Comparison of ENCODE assay signal across 28 mouse cellular contexts in genomic region chr15:101167553-101167952, GRCm38 (mm10). TPM values are rescaled to one million over a fixed set of nuclear protein-coding genes. Genes with fewer than 3 reads are reported as not detected.
A peak's percentile ranks its signal among the peaks of the same experiment; 100 is the strongest.
DNase-seq lines count a peak whose midpoint lies in the region; ATAC-seq and TF ChIP-seq lines count a peak whose summit lies in the region.
"Had no signal": no experiment of that assay in that cellular context is flagged by ENCODE, and none has a peak within 500 bp of the region (broad histone marks: within the 10 kb centered on the region; RNA-seq: fewer than 3 reads in every experiment).

No protein-coding gene starts in this region.

- H3K27me3 ChIP-seq in kidney, embryonic 16.5 days (ENCODE audit: insufficient read depth, low read length), result no peaks in the 10 kb centered on the region
- H3K27me3 ChIP-seq in small intestine, adult 2 months (ENCODE audit: control insufficient read depth, insufficient read depth, low read length), result no peaks in the 10 kb centered on the region
- H3K27me3 ChIP-seq: hindbrain, embryonic 15.5 days had no signal

- no peak for ATAC-seq in kidney, embryonic 16.5 days (ENCODE audit: low FRiP score, low TSS enrichment)
- ATAC-seq: activated CD4-positive, CD25-positive, alpha-beta regulatory T cell, adult 4 months; forebrain, embryonic 14.5 days; forebrain, postnatal 0 days had no signal

- DNase-seq in cerebellum, adult 8-10 months, result peak; percentile 1
- no peak for DNase-seq in cerebellum, postnatal 10 days
- DNase-seq in kidney, adult 18-20 months, result peak; percentile 31
- DNase-seq in kidney, postnatal 4 days, result no peak
- peak; percentile 45 for DNase-seq in kidney, postnatal 14 days
- DNase-seq in lung, adult 18-20 months, result no peak
- DNase-seq: adrenal gland, adult 8-10 months; adrenal gland, postnatal 25 days; cerebellum, adult 18-20 months; cerebellum, postnatal 14 days; forebrain, postnatal 0 days; gastrocnemius, adult 2 months; gastrocnemius, postnatal 14 days; heart, adult 11 months had no signal

- no peak for TF ChIP-seq POLR2A in small intestine, adult 2 months (IDR thresholded peaks at IDR 0.05; ENCODE audit: low read depth, low read length)

- no peaks in the 10 kb centered on the region for H3K9me3 ChIP-seq in kidney, embryonic 16.5 days (ENCODE audit: low read length)
- H3K9me3 ChIP-seq: hindbrain, embryonic 12.5 days; hindbrain, embryonic 15.5 days had no signal

- no peak overlapping the region for H3K4me2 ChIP-seq in kidney, embryonic 16.5 days (replicated peaks; ENCODE audit: low read depth, low read length)
- H3K4me2 ChIP-seq: heart, embryonic 11.5 days; hindbrain, embryonic 12.5 days; hindbrain, embryonic 15.5 days had no signal

- H3K4me1 ChIP-seq in kidney, embryonic 16.5 days (ENCODE audit: insufficient read depth, low read length), result peaks cover 27% of the 10 kb centered on the region
- H3K4me1 ChIP-seq in small intestine, adult 2 months (ENCODE audit: control insufficient read depth, insufficient read depth, insufficient read length, low read length), result peaks cover 21% of the 10 kb centered on the region; the same call in 1 of the 2 replicates

- no peak overlapping the region for H3K27ac ChIP-seq in kidney, embryonic 16.5 days (ENCODE audit: low read length)
- H3K27ac ChIP-seq in small intestine, adult 2 months (ENCODE audit: insufficient read depth, low read depth, low read length), result peak overlapping the region; percentile 60
- H3K27ac ChIP-seq: gastrocnemius, adult 2 months; hindbrain, embryonic 12.5 days; hindbrain, embryonic 15.5 days had no signal

- WGBS in kidney, embryonic 16.5 days, result 60% methylated on average over 11 of the region's 11 CpGs
- WGBS in small intestine, adult 2 months, result 30% methylated on average over 11 of the region's 11 CpGs

- H3K9ac ChIP-seq in kidney, embryonic 16.5 days (replicated peaks; ENCODE audit: low read length), result no peak overlapping the region
- H3K9ac ChIP-seq: forebrain, postnatal 0 days; hindbrain, embryonic 12.5 days; hindbrain, embryonic 15.5 days had no signal

- no peak overlapping the region for H3K4me3 ChIP-seq in kidney, embryonic 16.5 days (ENCODE audit: low read length)
- H3K4me3 ChIP-seq in small intestine, adult 2 months (ENCODE audit: low read depth, low read length), result peak overlapping the region; percentile 23; the same call in 1 of the 2 replicates
- H3K4me3 ChIP-seq: gastrocnemius, adult 2 months; hindbrain, embryonic 12.5 days; hindbrain, embryonic 15.5 days had no signal

- H3K36me3 ChIP-seq in kidney, embryonic 16.5 days (ENCODE audit: insufficient read depth, low read length), result no peaks in the 10 kb centered on the region
- H3K36me3 ChIP-seq in small intestine, adult 2 months (ENCODE audit: control insufficient read depth, insufficient read depth, low read length), result no peaks in the 10 kb centered on the region
- H3K36me3 ChIP-seq: hindbrain, embryonic 12.5 days; hindbrain, embryonic 15.5 days had no signal

- no peak for TF ChIP-seq CTCF in small intestine, adult 2 months (IDR thresholded peaks at IDR 0.05; ENCODE audit: extremely low read depth, insufficient read length, insufficient replicate concordance, low read depth, low read length)

RNA-seq across cellular contexts. Expression of gene Acvr1b, which starts 6.3 kb away (rescaled TPM):
- polyA plus RNA-seq in kidney, embryonic 16.5 days (2015; fragmentation: Nextera tagmentation; extraction: Ambion mirVana), result 7.4 and 8.8 TPM in 2 replicates
- polyA plus RNA-seq in small intestine, adult 2 months (2012; rRNA removed), result 21.5 and 46.0 TPM in 2 replicates

RNA-seq across cellular contexts. Expression of gene Acvrl1, which starts 39.2 kb away (rescaled TPM):
- 20.6 and 24.4 TPM in 2 replicates for polyA plus RNA-seq in kidney, embryonic 16.5 days (2015; fragmentation: Nextera tagmentation; extraction: Ambion mirVana)
- 19.6 and 35.5 TPM in 2 replicates for polyA plus RNA-seq in small intestine, adult 2 months (2012; rRNA removed)

RNA-seq across cellular contexts. Expression of gene Ankrd33, which starts 52.0 kb away (rescaled TPM):
- not detected in 2 replicates for polyA plus RNA-seq in kidney, embryonic 16.5 days (2015; fragmentation: Nextera tagmentation; extraction: Ambion mirVana)
- polyA plus RNA-seq in small intestine, adult 2 months (2012; rRNA removed), result not detected in 2 replicates
- polyA plus RNA-seq: activated CD4-positive, CD25-positive, alpha-beta regulatory T cell, adult 4 months; brain, embryonic 14.5 days; embryonic facial prominence, embryonic 11.5 days; embryonic facial prominence, embryonic 14.5 days; forebrain, embryonic 11.5 days; forebrain, embryonic 14.5 days; forebrain, postnatal 0 days; frontal cortex, adult 2 months; heart, embryonic 11.5 days; heart, embryonic 14.5 days; heart, postnatal 0 days; hindbrain, embryonic 12.5 days; hindbrain, embryonic 15.5 days had no signal

RNA-seq across cellular contexts. Expression of gene Grasp, which starts 56.4 kb away (rescaled TPM):
- 3.2 and 3.4 TPM in 2 replicates for polyA plus RNA-seq in kidney, embryonic 16.5 days (2015; fragmentation: Nextera tagmentation; extraction: Ambion mirVana)
- 7.3 and 8.5 TPM in 2 replicates for polyA plus RNA-seq in small intestine, adult 2 months (2012; rRNA removed)
- polyA plus RNA-seq: activated CD4-positive, CD25-positive, alpha-beta regulatory T cell, adult 4 months had no signal

Comparison
In these comparisons a context has a peak if more than half of its experiments do, and no peak if none do; other contexts are left out.
1. DNase-seq: peak in cerebellum, adult 8-10 months (single experiment), kidney, adult 18-20 months (single experiment) and kidney, postnatal 14 days (single experiment); none in cerebellum, postnatal 10 days (0 of 2), kidney, postnatal 4 days (0 of 2) and lung, adult 18-20 months (0 of 2).